Mouse (Mus musculus): Measurements from ENCODE around the gene Lrpap1. TPM values are rescaled to one million over a fixed set of nuclear protein-coding genes. Genes with fewer than 3 reads are reported as not detected.

The Lrpap1 gene
- total RNA-seq, 2 experiments from 2014 or later = 130 to 149 TPM

DNA sequence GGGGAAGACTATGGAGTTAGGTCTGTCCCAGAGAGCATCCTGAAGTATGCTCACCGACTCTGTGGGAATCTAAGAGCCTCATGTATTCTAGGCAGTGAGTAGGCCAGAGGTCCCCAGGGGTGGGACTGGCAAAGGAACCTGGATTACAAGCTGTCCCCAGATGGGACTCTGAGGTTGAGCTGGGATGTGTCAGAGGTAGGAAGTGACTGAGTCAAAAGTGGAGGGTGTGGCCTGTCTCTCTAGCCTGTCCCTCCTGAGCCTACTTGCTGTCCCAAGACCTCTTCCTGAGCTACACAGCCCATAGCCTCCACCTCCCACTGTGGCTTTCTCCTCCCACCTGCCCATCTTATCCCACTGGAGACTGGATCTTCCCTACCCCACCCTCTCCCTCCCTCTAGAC, 47.4 kb downstream of the Lrpap1 start:
- DNase-seq (ENCODE audit: low spot score in 2 of 2) = no peak

DNA sequence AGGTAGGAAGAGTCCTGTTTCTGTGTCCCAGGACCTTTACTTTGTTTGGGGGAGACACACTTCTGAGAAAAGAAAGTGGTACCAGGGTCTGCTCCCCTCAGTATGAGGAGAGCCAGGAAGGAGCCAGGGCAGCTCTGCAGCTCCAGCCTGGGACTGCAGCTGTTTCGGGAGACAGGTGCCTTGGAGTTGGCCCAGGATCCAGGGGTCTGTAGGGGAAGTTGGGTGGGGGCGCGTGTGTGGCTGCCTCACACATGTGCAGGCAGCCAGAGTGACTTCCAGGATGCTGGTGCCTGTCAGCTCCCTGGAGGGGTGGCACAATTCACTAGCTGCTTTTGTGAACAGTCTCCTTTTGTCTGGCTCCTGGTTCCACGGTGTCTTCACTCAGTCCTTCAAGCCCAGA, 48.0 kb downstream of the Lrpap1 start:
- DNase-seq (ENCODE audit: low spot score in 2 of 2) = peak in 1 of 2 experiments; percentile 41

DNA sequence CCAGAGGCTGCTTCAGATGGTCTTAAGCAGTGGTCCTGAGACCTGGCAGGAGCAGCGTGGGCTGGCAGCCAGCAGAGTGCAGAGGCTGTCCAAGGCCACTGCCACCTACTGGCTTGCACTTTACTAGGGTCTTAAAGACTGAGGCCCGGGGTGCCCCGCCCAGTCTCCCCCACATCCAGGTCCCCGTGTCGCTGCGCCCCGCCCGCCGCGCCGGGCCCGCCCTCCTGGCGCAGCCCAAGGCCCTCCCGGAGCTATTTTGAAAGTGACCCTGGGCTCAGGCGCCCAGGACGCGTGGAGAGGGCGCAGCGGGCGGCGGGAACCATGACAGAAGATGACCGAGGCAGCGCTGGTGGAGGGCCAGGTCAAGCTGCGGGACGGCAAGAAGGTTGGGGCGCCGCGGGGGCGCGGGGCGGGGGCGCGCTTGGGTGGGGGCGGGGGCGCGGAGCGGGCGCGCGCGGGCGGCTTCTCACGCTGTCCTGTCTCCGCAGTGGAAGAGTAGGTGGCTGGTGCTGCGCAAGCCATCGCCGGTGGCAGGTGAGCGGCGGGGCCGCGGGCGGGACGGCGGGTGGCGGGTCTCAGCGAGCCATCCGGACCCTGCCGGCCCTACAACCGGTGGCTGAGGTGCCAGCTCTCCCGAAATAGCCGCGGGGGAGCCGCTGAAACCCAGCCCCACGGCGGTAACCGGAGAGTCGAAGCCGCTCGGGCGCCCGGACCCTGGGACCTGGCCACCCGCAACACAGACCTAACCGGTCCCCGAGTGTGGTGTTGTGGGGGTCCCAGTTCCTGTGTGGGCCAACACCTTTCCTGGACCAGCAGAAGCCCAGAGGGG, 48.7 kb downstream of the Lrpap1 start, which contains the start of gene Dok7:
Dok7 (plus strand) TSS at position 163 of the 829 bp plus-strand sequence.
- DNase-seq (ENCODE audit: low spot score in 2 of 2) = peak; percentile 64 to 74

DNA sequence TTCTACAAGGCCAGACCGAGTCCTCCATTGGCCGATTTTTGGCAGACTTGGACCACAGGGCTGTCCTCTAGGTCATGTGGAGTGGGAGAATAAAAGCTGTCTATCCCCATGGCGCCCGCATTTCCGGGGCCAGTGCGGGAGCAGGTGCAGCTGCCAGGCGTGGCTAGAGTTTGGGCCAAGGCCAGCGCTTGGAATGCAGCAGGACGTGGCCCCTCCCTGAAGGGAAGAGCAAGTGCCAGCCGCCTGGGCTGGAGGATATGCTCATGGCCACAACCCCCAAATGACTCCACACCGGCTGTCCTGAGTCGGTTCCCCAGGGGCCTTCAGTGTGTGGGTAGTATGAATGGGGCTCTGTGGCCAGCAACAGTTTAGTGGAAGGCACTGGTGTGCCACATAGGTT, 50.5 kb downstream of the Lrpap1 start:
- DNase-seq (ENCODE audit: low spot score in 2 of 2) = peak in 1 of 2 experiments; percentile 52

DNA sequence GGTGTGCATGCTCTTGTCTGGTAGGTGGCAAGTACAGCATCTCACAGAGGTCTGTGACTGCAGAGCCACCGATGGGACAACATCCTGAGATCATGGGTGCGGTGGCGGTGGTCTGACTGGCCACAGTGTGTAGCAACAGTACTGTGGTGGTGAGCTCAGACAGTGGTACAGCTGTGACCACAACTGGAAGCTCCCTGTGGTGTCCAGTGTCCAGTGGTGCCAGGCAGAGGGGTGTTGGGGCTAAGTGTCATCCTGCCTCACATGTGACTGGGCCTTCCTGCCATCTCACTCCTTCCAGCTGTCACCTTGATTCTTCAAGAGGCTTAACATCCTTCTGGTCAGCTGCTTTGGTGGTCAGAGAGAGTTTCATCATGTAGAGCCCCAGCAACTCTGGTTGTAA, 50.9 kb downstream of the Lrpap1 start:
- no peak for DNase-seq (ENCODE audit: low spot score in 2 of 2)

DNA sequence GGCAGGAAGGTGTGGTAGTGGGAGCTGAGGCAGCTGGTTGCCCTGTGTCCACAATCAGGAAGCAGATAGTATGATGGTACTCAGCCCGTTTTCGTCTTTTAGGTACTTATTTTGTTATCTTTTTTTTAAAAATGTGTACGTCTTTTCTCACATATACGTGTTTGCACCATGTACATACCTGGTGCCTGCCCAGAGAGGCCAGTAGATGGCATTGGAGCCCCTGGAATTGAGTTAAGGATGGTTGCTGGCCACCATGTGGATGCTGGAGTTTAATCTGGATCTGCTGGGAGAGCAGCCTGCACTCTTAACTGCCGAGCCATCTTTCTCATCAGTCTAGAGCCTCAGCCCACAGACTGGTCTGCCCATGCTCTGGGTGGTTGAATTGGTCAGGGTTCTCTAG, 55.0 kb downstream of the Lrpap1 start:
- DNase-seq (ENCODE audit: low spot score in 2 of 2) = no peak

DNA sequence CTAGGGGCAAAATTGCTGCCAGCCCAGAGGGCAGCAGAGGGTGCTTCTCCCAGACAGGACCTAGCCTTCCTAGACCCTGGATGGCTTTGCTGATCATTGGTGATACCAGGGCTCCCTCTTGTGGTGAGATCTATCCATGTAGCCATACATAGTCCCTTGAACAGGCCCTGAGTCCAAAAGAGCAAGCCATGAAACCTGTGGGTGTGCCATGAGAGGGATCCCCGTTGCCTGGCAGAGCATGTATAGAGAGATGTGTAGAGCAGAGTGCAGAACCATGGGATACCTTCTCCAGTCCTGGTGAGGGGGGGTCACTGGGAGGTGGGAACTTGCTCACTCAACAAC, 62.5 kb downstream of the Lrpap1 start:
- DNase-seq (ENCODE audit: low spot score in 2 of 2) = peak; percentile 83 to 86

DNA sequence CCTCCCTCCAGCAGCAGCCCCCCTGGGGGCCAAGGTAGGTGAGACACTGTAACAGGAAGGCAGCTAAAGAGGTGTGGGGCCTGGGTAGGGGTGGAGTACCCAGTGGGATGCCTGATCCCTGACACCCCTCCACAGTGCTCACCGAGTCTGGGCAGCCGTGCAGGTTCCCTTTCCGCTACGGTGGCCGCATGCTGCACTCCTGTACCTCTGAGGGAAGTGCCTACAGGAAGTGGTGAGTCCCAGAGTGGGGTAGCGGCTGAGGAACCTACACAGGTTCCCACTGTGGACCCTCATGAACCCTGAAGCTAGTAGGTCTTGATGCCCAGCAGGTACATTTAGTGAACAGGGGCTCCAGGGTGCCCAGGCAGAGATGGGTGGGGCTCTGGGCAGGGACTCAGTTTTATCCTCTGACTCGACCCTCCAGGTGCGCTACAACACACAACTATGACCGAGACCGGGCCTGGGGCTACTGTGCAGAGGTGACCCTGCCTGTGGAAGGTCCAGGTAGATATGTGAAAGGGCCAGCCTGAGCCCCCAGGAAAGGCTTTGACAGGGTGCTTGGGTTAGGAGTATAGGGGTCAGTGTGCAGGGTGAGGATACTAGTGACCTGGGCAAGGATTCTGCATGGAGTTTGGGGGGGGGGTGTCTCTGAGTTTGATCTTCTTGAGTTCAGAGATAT, 63.0 kb downstream of the Lrpap1 start:
- DNase-seq (ENCODE audit: low spot score in 2 of 2) = no peak

Other genes with a start within 250 kb of the Lrpap1 start
- gene Msantd1, start 197.8 kb downstream of the Lrpap1 start, total RNA-seq (2021) = 10 to 100 TPM; 10.2 to 10.9 TPM
- gene Rgs12, start 156.3 kb downstream of the Lrpap1 start, total RNA-seq (2021) = 10 to 100 TPM; 48.3 to 48.6 TPM
- gene Hgfac, start 64.3 kb downstream of the Lrpap1 start, total RNA-seq (2021) = 1 to 10 TPM in 1 of 2 experiments, under 1 TPM in 1; 0.80 to 1.1 TPM
- 10 to 100 TPM; 16.6 to 20.5 TPM for gene Dok7, start 49.0 kb downstream of the Lrpap1 start, total RNA-seq (2021)
- gene Adra2c, start 172.6 kb upstream of the Lrpap1 start, total RNA-seq (2021) = 10 to 100 TPM; 19.3 to 21.0 TPM

Measured in layer of hippocampus, postnatal 10 days (tissue).